Mouse (Mus musculus) limb, embryonic 10.5 days (tissue): ENCODE data around the gene Cntnap5c. TPM values are rescaled to one million over a fixed set of nuclear protein-coding genes. Genes with fewer than 3 reads are reported as not detected.

Source experiments
- polyA plus RNA-seq: library from polyadenylated mRNA; unstranded; fragments of >200 nt; fragmentation: Nextera tagmentation; extraction: Ambion mirVana; gene quantifications from 2 replicates; pipeline ENCODE4 v1.2.1, GENCODE M21; 2016

Gene Cntnap5c
- polyA plus RNA-seq, 1 experiment from 2014 or later, result not detected

Other genes with a start within 250 kb of the Cntnap5c start
- not detected in 2 replicates for gene Vmn2r120, start 224.1 kb upstream of the Cntnap5c start, polyA plus RNA-seq
- gene Gm21834, start 27.4 kb upstream of the Cntnap5c start, polyA plus RNA-seq, result not detected in 2 replicates